Mouse (Mus musculus) heart, adult 18-20 months (tissue): ENCODE measurements around the gene Amelx. TPM values are rescaled to one million over a fixed set of nuclear protein-coding genes. Genes with fewer than 3 reads are reported as not detected.

Source experiments
- DNase-seq, 2 experiments: peaks; one replicate each; pipeline ENCODE4 v3.0.0; 2021 to 2022; ENCODE audit warnings: mixed read lengths in 1 of 2
- long read RNA-seq, 2 experiments: library from polyadenylated mRNA; stranded (forward); transcript quantifications; one replicate each; pipeline ENCODE4 v2.0.0; 2021
- total RNA-seq, 2 experiments: library from RNA; stranded (reverse); gene quantifications; 2 replicates each; pipeline ENCODE4 v1.2.3; 2021

Amelx gene
- total RNA-seq = not detected
- long read RNA-seq, experiment 1 = 0 reads
- long read RNA-seq, experiment 2 = 0 reads

GRCm38 (mm10) chrX:169187100-169187499 lies at the start of gene Amelx:
Gene Amelx, minus strand, starts transcription at chrX:169187200.
- no peak for DNase-seq

- no peak for DNase-seq
Observed at GRCm38 (mm10) chrX:169222357-169223062, 35.5 kb upstream of the Amelx start.

- no peak for DNase-seq
Observed at GRCm38 (mm10) chrX:169220064-169220463, 33.1 kb upstream of the Amelx start.

GRCm38 (mm10) chrX:169210019-169210418 lies 23.0 kb upstream of the Amelx start:
- DNase-seq = no peak

GRCm38 (mm10) chrX:169178634-169179033 lies 8.4 kb downstream of the Amelx start:
- DNase-seq = peak; percentile 51 to 57

- DNase-seq = peak; percentile 32 to 44
Observed at GRCm38 (mm10) chrX:169173796-169174195, 13.2 kb downstream of the Amelx start.

GRCm38 (mm10) chrX:169170981-169171380 lies 16.0 kb downstream of the Amelx start:
- DNase-seq = peak; percentile 3 to 28

- no peak for DNase-seq
Observed at GRCm38 (mm10) chrX:169158385-169158784, 28.6 kb downstream of the Amelx start.

- no peak for DNase-seq
Observed at GRCm38 (mm10) chrX:169153805-169154204, 33.2 kb downstream of the Amelx start.

GRCm38 (mm10) chrX:169140467-169140866 lies 46.5 kb downstream of the Amelx start:
- DNase-seq = no peak

- no peak for DNase-seq
Observed at GRCm38 (mm10) chrX:169139758-169140157, 47.2 kb downstream of the Amelx start.

Other genes with a start within 250 kb of the Amelx start
- gene Hccs, start 133.2 kb upstream of the Amelx start, total RNA-seq = 10 to 100 TPM; 58.0 to 65.7 TPM